Mouse (Mus musculus) thymus, adult 2 months (tissue): ENCODE data around the gene Ripk4.

ENCODE experiments used
- CTCF ChIP-seq: fragments of 200-500 bp; IDR thresholded peaks from 2 replicates; pipeline ENCODE4 v1.5.1; 2012; ENCODE audit warnings: mild to moderate bottlenecking, control low read depth, low read length, moderate library complexity, borderline replicate concordance; ENCODE audit not compliant: control insufficient read depth, poor library complexity, insufficient read depth; ENCODE audit errors: extremely low read depth
- POLR2A ChIP-seq: fragments of 200-500 bp; IDR thresholded peaks from 2 replicates; pipeline ENCODE4 v1.6.1; 2012; ENCODE audit warnings: mild to moderate bottlenecking, low read length, control low read depth, moderate library complexity; ENCODE audit not compliant: control insufficient read depth, poor library complexity, insufficient read depth; ENCODE audit errors: extremely low read depth

DNA sequence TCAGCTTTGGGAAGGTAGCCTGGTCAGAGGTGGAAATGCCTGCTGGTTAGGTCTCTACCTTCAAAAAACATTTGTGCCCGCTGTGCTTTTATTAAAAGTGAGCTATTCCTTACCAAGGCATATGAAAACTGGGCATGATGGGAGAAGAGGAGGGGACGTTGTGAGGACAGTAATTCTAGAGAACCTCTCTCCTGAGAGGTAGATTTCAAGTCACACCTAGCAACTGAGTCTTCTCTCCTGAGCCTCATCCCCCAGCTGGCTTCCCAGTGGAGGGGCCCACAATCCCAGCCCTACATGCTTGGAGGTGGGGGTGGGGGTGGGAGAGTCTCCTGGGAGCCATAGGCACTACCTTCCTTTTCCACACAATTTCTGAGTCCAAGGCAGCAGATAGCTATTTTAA lies 1.0 kb upstream of the Ripk4 start:
- no peak for TF ChIP-seq POLR2A
- TF ChIP-seq CTCF, result no peak
